Mouse (Mus musculus): ENCODE measurements around the gene Matn1. TPM values are rescaled to one million over a fixed set of nuclear protein-coding genes. Genes with fewer than 3 reads are reported as not detected.

Gene Matn1
- polyA plus RNA-seq, 1 experiment from 2014 or later, result 51.7 TPM

GRCm38 (mm10) chr4:130914011-130914410 is 30.2 kb upstream of the Matn1 start:
- 92% methylated on average over 4 of the region's 4 CpGs for WGBS
- no peak for ATAC-seq (ENCODE audit: low read depth)
- H3K4me1 ChIP-seq (ENCODE audit: control insufficient read depth, insufficient read depth, low read length), result no peaks in the 10 kb centered on the region

GRCm38 (mm10) chr4:130914527-130914926 is 29.7 kb upstream of the Matn1 start:
- peaks cover under 1% of the 10 kb centered on the region; the same call in 1 of the 2 replicates for H3K4me1 ChIP-seq (ENCODE audit: control insufficient read depth, insufficient read depth, low read length)
- H3K27me3 ChIP-seq (replicated peaks; ENCODE audit: control insufficient read depth, insufficient read depth, low read length), result no peaks in the 10 kb centered on the region
- no peak overlapping the region for H3K27ac ChIP-seq (replicated peaks; ENCODE audit: low read depth, low read length)
- ATAC-seq (ENCODE audit: low read depth) (no peak), DNase-seq (ENCODE audit: low spot score) (no peak)
- 74% methylated on average over 7 of the region's 7 CpGs for WGBS
- H3K9ac ChIP-seq (ENCODE audit: low read depth, low read length), result no peak overlapping the region
- H3K9me3 ChIP-seq (ENCODE audit: control insufficient read depth, low read length), result no peaks in the 10 kb centered on the region
- no peak overlapping the region for H3K4me2 ChIP-seq (ENCODE audit: low read depth, low read length)
- no peaks in the 10 kb centered on the region for H3K36me3 ChIP-seq (ENCODE audit: control insufficient read depth, insufficient read depth, low read length)
- no peak overlapping the region for H3K4me3 ChIP-seq (ENCODE audit: low read depth, low read length)

More at GRCm38 (mm10) chr4:130914011-130914410, 30.2 kb upstream of the Matn1 start:
- H3K27ac ChIP-seq (replicated peaks; ENCODE audit: low read depth, low read length), result no peak overlapping the region
- no peaks in the 10 kb centered on the region for H3K9me3 ChIP-seq (ENCODE audit: control insufficient read depth, low read length)
- H3K36me3 ChIP-seq (ENCODE audit: control insufficient read depth, insufficient read depth, low read length), result no peaks in the 10 kb centered on the region
- DNase-seq (ENCODE audit: low spot score), result no peak
- no peaks in the 10 kb centered on the region for H3K27me3 ChIP-seq (replicated peaks; ENCODE audit: control insufficient read depth, insufficient read depth, low read length)
- H3K9ac ChIP-seq (ENCODE audit: low read depth, low read length), result no peak overlapping the region
- no peak overlapping the region for H3K4me3 ChIP-seq (ENCODE audit: low read depth, low read length)
- no peak overlapping the region for H3K4me2 ChIP-seq (ENCODE audit: low read depth, low read length)

- H3K36me3 ChIP-seq (ENCODE audit: control insufficient read depth, insufficient read depth, low read length), result no peaks in the 10 kb centered on the region
- no peak for ATAC-seq (ENCODE audit: low read depth)
- peaks cover 6% of the 10 kb centered on the region for H3K4me1 ChIP-seq (ENCODE audit: control insufficient read depth, insufficient read depth, low read length)
- no peaks in the 10 kb centered on the region for H3K27me3 ChIP-seq (replicated peaks; ENCODE audit: control insufficient read depth, insufficient read depth, low read length)
- 62% methylated on average over 12 of the region's 12 CpGs for WGBS
- no peak overlapping the region for H3K9ac ChIP-seq (ENCODE audit: low read depth, low read length)
- no peak overlapping the region for H3K4me2 ChIP-seq (ENCODE audit: low read depth, low read length)
- H3K9me3 ChIP-seq (ENCODE audit: control insufficient read depth, low read length), result no peaks in the 10 kb centered on the region
- H3K4me3 ChIP-seq (ENCODE audit: low read depth, low read length), result no peak overlapping the region
- no peak for DNase-seq (ENCODE audit: low spot score)
- no peak overlapping the region for H3K27ac ChIP-seq (replicated peaks; ENCODE audit: low read depth, low read length)
These were observed 29.0 kb upstream of the Matn1 start for GRCm38 (mm10) chr4:130915006-130915667.

- no peak for ATAC-seq (ENCODE audit: low read depth)
- Histone ChIP-seq H3K27ac (replicated peaks; ENCODE audit: low read depth, low read length) (no peak overlapping the region), H3K4me2 (ENCODE audit: low read depth, low read length) (no peak overlapping the region), H3K4me1 (ENCODE audit: control insufficient read depth, insufficient read depth, low read length) (peaks cover 10% of the 10 kb centered on the region), H3K4me3 (ENCODE audit: low read depth, low read length) (no peak overlapping the region), H3K27me3 (replicated peaks; ENCODE audit: control insufficient read depth, insufficient read depth, low read length) (no peaks in the 10 kb centered on the region), H3K36me3 (ENCODE audit: control insufficient read depth, insufficient read depth, low read length) (no peaks in the 10 kb centered on the region), H3K9ac (ENCODE audit: low read depth, low read length) (no peak overlapping the region), H3K9me3 (ENCODE audit: control insufficient read depth, low read length) (no peaks in the 10 kb centered on the region)
- DNase-seq (ENCODE audit: low spot score), result no peak
- 43% methylated on average over 7 of the region's 7 CpGs for WGBS
These were observed 28.5 kb upstream of the Matn1 start for GRCm38 (mm10) chr4:130915668-130916035.

- Histone ChIP-seq H3K9ac (ENCODE audit: low read depth, low read length) (no peak overlapping the region), H3K27me3 (replicated peaks; ENCODE audit: control insufficient read depth, insufficient read depth, low read length) (no peaks in the 10 kb centered on the region), H3K4me3 (ENCODE audit: low read depth, low read length) (no peak overlapping the region), H3K27ac (replicated peaks; ENCODE audit: low read depth, low read length) (no peak overlapping the region), H3K4me2 (ENCODE audit: low read depth, low read length) (no peak overlapping the region), H3K9me3 (ENCODE audit: control insufficient read depth, low read length) (no peaks in the 10 kb centered on the region), H3K36me3 (ENCODE audit: control insufficient read depth, insufficient read depth, low read length) (no peaks in the 10 kb centered on the region), H3K4me1 (ENCODE audit: control insufficient read depth, insufficient read depth, low read length) (peaks cover 18% of the 10 kb centered on the region)
- ATAC-seq (ENCODE audit: low read depth) (no peak), DNase-seq (ENCODE audit: low spot score) (no peak)
- 79% methylated on average over 7 of the region's 7 CpGs for WGBS
These were observed 27.5 kb upstream of the Matn1 start for GRCm38 (mm10) chr4:130916639-130917038.

- H3K4me1 ChIP-seq (ENCODE audit: control insufficient read depth, insufficient read depth, low read length), result peaks cover 18% of the 10 kb centered on the region
- no peaks in the 10 kb centered on the region for H3K27me3 ChIP-seq (replicated peaks; ENCODE audit: control insufficient read depth, insufficient read depth, low read length)
- H3K4me3 ChIP-seq (ENCODE audit: low read depth, low read length), result no peak overlapping the region
- no peak for DNase-seq (ENCODE audit: low spot score)
- H3K9ac ChIP-seq (ENCODE audit: low read depth, low read length), result no peak overlapping the region
- 74% methylated on average over 4 of the region's 4 CpGs for WGBS
- no peak overlapping the region for H3K27ac ChIP-seq (replicated peaks; ENCODE audit: low read depth, low read length)
- H3K36me3 ChIP-seq (ENCODE audit: control insufficient read depth, insufficient read depth, low read length), result no peaks in the 10 kb centered on the region
- no peak overlapping the region for H3K4me2 ChIP-seq (ENCODE audit: low read depth, low read length)
- H3K9me3 ChIP-seq (ENCODE audit: control insufficient read depth, low read length), result no peaks in the 10 kb centered on the region
- ATAC-seq (ENCODE audit: low read depth), result no peak
These were observed 26.6 kb upstream of the Matn1 start for GRCm38 (mm10) chr4:130917564-130917963.

GRCm38 (mm10) chr4:130918805-130919749 is 25.1 kb upstream of the Matn1 start:
- no peaks in the 10 kb centered on the region for H3K27me3 ChIP-seq (replicated peaks; ENCODE audit: control insufficient read depth, insufficient read depth, low read length)
- H3K4me3 ChIP-seq (ENCODE audit: low read depth, low read length), result no peak overlapping the region
- DNase-seq (ENCODE audit: low spot score), result no peak
- H3K27ac ChIP-seq (replicated peaks; ENCODE audit: low read depth, low read length), result no peak overlapping the region
- no peak for ATAC-seq (ENCODE audit: low read depth)
- H3K4me2 ChIP-seq (ENCODE audit: low read depth, low read length), result no peak overlapping the region
- H3K9ac ChIP-seq (ENCODE audit: low read depth, low read length), result no peak overlapping the region
- H3K9me3 ChIP-seq (ENCODE audit: control insufficient read depth, low read length), result no peaks in the 10 kb centered on the region
- 62% methylated on average over 10 of the region's 10 CpGs for WGBS
- H3K4me1 ChIP-seq (ENCODE audit: control insufficient read depth, insufficient read depth, low read length), result peaks cover 18% of the 10 kb centered on the region
- no peaks in the 10 kb centered on the region for H3K36me3 ChIP-seq (ENCODE audit: control insufficient read depth, insufficient read depth, low read length)

GRCm38 (mm10) chr4:130919750-130920356 is 24.3 kb upstream of the Matn1 start:
- WGBS, result 59% methylated on average over 9 of the region's 9 CpGs
- DNase-seq (ENCODE audit: low spot score) (peak; percentile 45), ATAC-seq (ENCODE audit: low read depth) (0 out of 2 replicates have a peak, but pooled peaks have one; percentile 13)
- Histone ChIP-seq H3K4me3 (ENCODE audit: low read depth, low read length) (no peak overlapping the region), H3K4me1 (ENCODE audit: control insufficient read depth, insufficient read depth, low read length) (peaks cover 18% of the 10 kb centered on the region), H3K36me3 (ENCODE audit: control insufficient read depth, insufficient read depth, low read length) (no peaks in the 10 kb centered on the region), H3K27ac (replicated peaks; ENCODE audit: low read depth, low read length) (no peak overlapping the region), H3K9me3 (ENCODE audit: control insufficient read depth, low read length) (no peaks in the 10 kb centered on the region), H3K4me2 (ENCODE audit: low read depth, low read length) (no peak overlapping the region), H3K9ac (ENCODE audit: low read depth, low read length) (no peak overlapping the region), H3K27me3 (replicated peaks; ENCODE audit: control insufficient read depth, insufficient read depth, low read length) (no peaks in the 10 kb centered on the region)

Measured in embryonic facial prominence, embryonic 14.5 days (tissue).